Mouse (Mus musculus): ENCODE results near the gene Sox13. TPM values are rescaled to one million over a fixed set of nuclear protein-coding genes. Genes with fewer than 3 reads are reported as not detected.

Sox13 gene
- polyA plus RNA-seq, 1 experiment: 5.7 TPM

DNA sequence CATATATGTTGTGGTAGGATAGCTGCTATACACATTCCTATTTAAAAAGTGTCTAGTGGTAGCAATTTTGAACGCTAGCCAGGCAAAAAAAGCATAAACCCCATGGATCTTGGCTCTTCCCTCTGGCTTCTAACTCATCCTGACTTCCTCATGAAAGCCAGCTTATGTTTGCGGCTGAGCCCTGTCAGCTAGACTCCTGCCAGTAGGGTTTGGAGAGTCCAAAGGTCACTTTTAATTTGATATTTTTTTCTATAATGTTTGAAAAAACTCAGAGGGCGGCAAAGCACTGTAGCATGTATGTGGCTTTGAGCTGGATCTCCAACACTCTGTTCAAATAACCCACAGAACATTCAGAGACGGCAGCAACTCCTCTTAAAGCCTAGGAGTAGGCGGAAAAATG is 39.0 kb upstream of the Sox13 start:
- H3K36me3 ChIP-seq (ENCODE audit: control insufficient read depth, insufficient read depth, low read length): no peaks in the 10 kb centered on the region
- no peaks in the 10 kb centered on the region for H3K27me3 ChIP-seq (ENCODE audit: control insufficient read depth, insufficient read depth, low read length)
- H3K4me1 ChIP-seq (ENCODE audit: control insufficient read depth, insufficient read depth, low read length): no peaks in the 10 kb centered on the region; the same call in 1 of the 2 replicates
- no peak overlapping the region for H3K4me3 ChIP-seq (ENCODE audit: control insufficient read depth, low read depth, low read length)
- TF ChIP-seq POLR2A (IDR thresholded peaks at IDR 0.05; ENCODE audit: control insufficient read depth, low read depth, low read length): no peak
- no peak for TF ChIP-seq CTCF (IDR thresholded peaks at IDR 0.05; ENCODE audit: control insufficient read depth, insufficient read depth, insufficient replicate concordance, low read depth, low read length)
- no peak overlapping the region for H3K27ac ChIP-seq (ENCODE audit: control insufficient read depth, insufficient read depth, low read depth, low read length)

DNA sequence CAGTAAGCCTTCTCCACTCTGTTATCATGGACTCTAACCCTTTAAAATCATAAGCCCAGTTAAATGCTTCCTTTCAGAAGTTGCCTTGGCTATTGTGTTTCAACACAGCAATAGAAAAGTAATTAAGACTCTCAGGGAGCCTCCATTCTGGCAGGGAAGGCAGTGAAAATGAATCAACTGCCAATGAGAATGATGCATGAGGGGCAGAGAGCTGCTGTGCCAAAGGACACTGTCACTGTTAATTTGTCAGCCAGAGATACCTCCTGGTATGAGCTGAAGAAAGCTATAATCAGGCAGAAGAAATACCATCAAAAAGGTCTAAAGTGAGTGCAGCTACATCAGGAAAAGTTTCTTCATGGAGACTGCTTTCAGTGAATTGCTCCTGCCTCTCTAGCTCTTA is 36.8 kb upstream of the Sox13 start:
- no peak overlapping the region for H3K27ac ChIP-seq (ENCODE audit: control insufficient read depth, insufficient read depth, low read depth, low read length)
- TF ChIP-seq CTCF (IDR thresholded peaks at IDR 0.05; ENCODE audit: control insufficient read depth, insufficient read depth, insufficient replicate concordance, low read depth, low read length) (no peak), POLR2A (IDR thresholded peaks at IDR 0.05; ENCODE audit: control insufficient read depth, low read depth, low read length) (no peak)
- no peaks in the 10 kb centered on the region; the same call in 1 of the 2 replicates for H3K4me1 ChIP-seq (ENCODE audit: control insufficient read depth, insufficient read depth, low read length)
- no peak overlapping the region for H3K4me3 ChIP-seq (ENCODE audit: control insufficient read depth, low read depth, low read length)
- no peaks in the 10 kb centered on the region for H3K27me3 ChIP-seq (ENCODE audit: control insufficient read depth, insufficient read depth, low read length)
- no peaks in the 10 kb centered on the region for H3K36me3 ChIP-seq (ENCODE audit: control insufficient read depth, insufficient read depth, low read length)

GRCm38 (mm10) chr1:133456097-133456496 is 31.9 kb upstream of the Sox13 start:
- H3K4me1 ChIP-seq (ENCODE audit: control insufficient read depth, insufficient read depth, low read length): no peaks in the 10 kb centered on the region
- H3K27ac ChIP-seq (ENCODE audit: control insufficient read depth, insufficient read depth, low read depth, low read length): no peak overlapping the region
- TF ChIP-seq POLR2A (IDR thresholded peaks at IDR 0.05; ENCODE audit: control insufficient read depth, low read depth, low read length): no peak
- TF ChIP-seq CTCF (IDR thresholded peaks at IDR 0.05; ENCODE audit: control insufficient read depth, insufficient read depth, insufficient replicate concordance, low read depth, low read length): no peak
- H3K27me3 ChIP-seq (ENCODE audit: control insufficient read depth, insufficient read depth, low read length): no peaks in the 10 kb centered on the region
- H3K36me3 ChIP-seq (ENCODE audit: control insufficient read depth, insufficient read depth, low read length): no peaks in the 10 kb centered on the region
- no peak overlapping the region for H3K4me3 ChIP-seq (ENCODE audit: control insufficient read depth, low read depth, low read length)

DNA sequence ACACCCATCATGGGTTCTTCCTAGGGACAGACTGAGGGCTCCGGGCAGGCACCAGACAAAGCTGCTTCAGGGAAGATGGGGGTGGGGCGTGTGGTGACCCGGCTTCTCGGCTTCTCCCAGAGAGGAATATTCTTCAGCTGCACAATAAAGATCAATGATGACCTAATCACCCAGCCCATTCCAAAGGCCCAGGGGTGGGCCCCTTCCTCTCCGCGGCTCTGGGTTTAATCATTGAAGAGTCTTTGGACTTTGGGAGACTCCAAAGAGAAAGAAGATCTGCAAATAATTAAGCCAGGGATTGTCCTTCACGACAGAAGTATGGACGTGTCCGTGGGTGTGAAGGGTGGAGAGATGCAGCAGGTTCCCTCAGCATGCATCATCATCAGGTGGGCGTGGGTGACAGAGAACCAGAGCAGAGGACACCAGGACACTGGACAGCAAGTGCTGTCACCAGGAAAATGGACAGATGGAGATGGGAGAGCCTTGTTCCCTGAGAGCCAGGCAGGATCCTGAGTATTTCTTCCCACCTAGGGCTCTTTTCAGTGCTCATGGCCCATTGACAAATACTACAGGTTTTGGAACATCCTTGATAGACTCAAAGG is 28.5 kb upstream of the Sox13 start:
- TF ChIP-seq CTCF (IDR thresholded peaks at IDR 0.05; ENCODE audit: control insufficient read depth, insufficient read depth, insufficient replicate concordance, low read depth, low read length) (no peak), POLR2A (IDR thresholded peaks at IDR 0.05; ENCODE audit: control insufficient read depth, low read depth, low read length) (no peak)
- Histone ChIP-seq H3K4me3 (ENCODE audit: control insufficient read depth, low read depth, low read length) (no peak overlapping the region), H3K27me3 (ENCODE audit: control insufficient read depth, insufficient read depth, low read length) (no peaks in the 10 kb centered on the region), H3K27ac (ENCODE audit: control insufficient read depth, insufficient read depth, low read depth, low read length) (no peak overlapping the region), H3K36me3 (ENCODE audit: control insufficient read depth, insufficient read depth, low read length) (no peaks in the 10 kb centered on the region), H3K4me1 (ENCODE audit: control insufficient read depth, insufficient read depth, low read length) (peaks cover 2% of the 10 kb centered on the region; the same call in 1 of the 2 replicates)

DNA sequence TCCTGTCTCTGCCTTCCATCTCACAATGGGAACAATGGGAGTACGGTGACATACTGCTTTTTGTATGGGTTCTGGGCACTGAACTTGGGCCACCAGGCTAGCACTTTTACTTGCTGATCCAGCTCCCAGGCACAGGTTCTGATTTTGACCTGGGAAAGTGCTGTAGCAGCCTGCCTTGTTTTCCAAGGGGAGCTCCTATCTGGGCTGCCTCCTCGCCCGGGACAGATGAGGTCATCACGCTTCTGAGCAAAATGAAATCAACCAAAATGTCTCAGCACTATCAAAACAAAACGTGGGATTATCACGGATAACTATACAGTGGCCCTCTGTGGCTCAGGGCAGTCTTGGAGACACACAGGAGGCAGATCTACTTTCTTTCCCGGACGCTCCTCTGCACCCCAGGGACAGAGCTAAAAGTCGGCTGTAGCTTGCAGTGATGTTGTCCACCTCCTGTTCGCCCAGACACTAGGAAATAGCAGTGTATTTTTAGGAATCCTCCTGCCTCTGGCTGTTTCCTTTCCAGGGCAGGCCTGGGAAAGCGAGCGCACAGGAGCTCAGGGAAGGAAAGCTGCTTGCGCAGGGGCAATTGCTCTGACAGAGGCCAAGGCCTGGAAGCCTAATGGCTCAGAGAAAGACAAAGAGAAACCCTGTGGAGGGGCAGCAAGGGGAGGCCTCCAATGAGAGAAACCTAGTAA is 27.8 kb upstream of the Sox13 start:
- Histone ChIP-seq H3K4me1 (ENCODE audit: control insufficient read depth, insufficient read depth, low read length) (peaks cover 2% of the 10 kb centered on the region; the same call in 1 of the 2 replicates), H3K36me3 (ENCODE audit: control insufficient read depth, insufficient read depth, low read length) (no peaks in the 10 kb centered on the region), H3K4me3 (ENCODE audit: control insufficient read depth, low read depth, low read length) (no peak overlapping the region), H3K27me3 (ENCODE audit: control insufficient read depth, insufficient read depth, low read length) (no peaks in the 10 kb centered on the region), H3K27ac (ENCODE audit: control insufficient read depth, insufficient read depth, low read depth, low read length) (no peak overlapping the region)
- TF ChIP-seq POLR2A (IDR thresholded peaks at IDR 0.05; ENCODE audit: control insufficient read depth, low read depth, low read length) (no peak), CTCF (IDR thresholded peaks at IDR 0.05; ENCODE audit: control insufficient read depth, insufficient read depth, insufficient replicate concordance, low read depth, low read length) (no peak)

- no peak for TF ChIP-seq POLR2A (IDR thresholded peaks at IDR 0.05; ENCODE audit: control insufficient read depth, low read depth, low read length)
- no peak for TF ChIP-seq CTCF (IDR thresholded peaks at IDR 0.05; ENCODE audit: control insufficient read depth, insufficient read depth, insufficient replicate concordance, low read depth, low read length)
- Histone ChIP-seq H3K27ac (ENCODE audit: control insufficient read depth, insufficient read depth, low read depth, low read length) (no peak overlapping the region), H3K4me1 (ENCODE audit: control insufficient read depth, insufficient read depth, low read length) (peaks cover 2% of the 10 kb centered on the region; the same call in 1 of the 2 replicates), H3K36me3 (ENCODE audit: control insufficient read depth, insufficient read depth, low read length) (no peaks in the 10 kb centered on the region), H3K27me3 (ENCODE audit: control insufficient read depth, insufficient read depth, low read length) (no peaks in the 10 kb centered on the region), H3K4me3 (ENCODE audit: control insufficient read depth, low read depth, low read length) (no peak overlapping the region)
These were observed 26.8 kb upstream of the Sox13 start for GRCm38 (mm10) chr1:133451025-133451424.

GRCm38 (mm10) chr1:133448351-133448931 is 24.3 kb upstream of the Sox13 start:
- no peak for TF ChIP-seq CTCF (IDR thresholded peaks at IDR 0.05; ENCODE audit: control insufficient read depth, insufficient read depth, insufficient replicate concordance, low read depth, low read length)
- no peak for TF ChIP-seq POLR2A (IDR thresholded peaks at IDR 0.05; ENCODE audit: control insufficient read depth, low read depth, low read length)
- no peaks in the 10 kb centered on the region for H3K36me3 ChIP-seq (ENCODE audit: control insufficient read depth, insufficient read depth, low read length)
- H3K27me3 ChIP-seq (ENCODE audit: control insufficient read depth, insufficient read depth, low read length): no peaks in the 10 kb centered on the region
- no peak overlapping the region for H3K27ac ChIP-seq (ENCODE audit: control insufficient read depth, insufficient read depth, low read depth, low read length)
- H3K4me3 ChIP-seq (ENCODE audit: control insufficient read depth, low read depth, low read length): no peak overlapping the region
- peaks cover 2% of the 10 kb centered on the region; the same call in 1 of the 2 replicates for H3K4me1 ChIP-seq (ENCODE audit: control insufficient read depth, insufficient read depth, low read length)

Data from testis, adult 2 months (tissue).